Mouse (Mus musculus) gastrocnemius, adult 8-10 months (tissue): Measurements from ENCODE around the gene Bean1. TPM values are rescaled to one million over a fixed set of nuclear protein-coding genes. Genes with fewer than 3 reads are reported as not detected.

Experiments used
- DNase-seq, 2 experiments: peaks; one replicate each; pipeline ENCODE4 v3.0.0; 2022; ENCODE audit warnings: low spot score in 2 of 2
- total RNA-seq, 4 experiments: library from RNA; stranded (reverse); gene quantifications; 2 replicates each; pipeline ENCODE4 v1.2.4; 2022

Gene Bean1
- total RNA-seq, result under 1 TPM in 1 of 4 experiments, not detected in 3; 0.56 TPM

GRCm38 (mm10) chr8:104170118-104171049 is at the start of gene Bean1:
Bean1 (plus strand) TSS chr8:104170442.
- DNase-seq, result no peak

DNA sequence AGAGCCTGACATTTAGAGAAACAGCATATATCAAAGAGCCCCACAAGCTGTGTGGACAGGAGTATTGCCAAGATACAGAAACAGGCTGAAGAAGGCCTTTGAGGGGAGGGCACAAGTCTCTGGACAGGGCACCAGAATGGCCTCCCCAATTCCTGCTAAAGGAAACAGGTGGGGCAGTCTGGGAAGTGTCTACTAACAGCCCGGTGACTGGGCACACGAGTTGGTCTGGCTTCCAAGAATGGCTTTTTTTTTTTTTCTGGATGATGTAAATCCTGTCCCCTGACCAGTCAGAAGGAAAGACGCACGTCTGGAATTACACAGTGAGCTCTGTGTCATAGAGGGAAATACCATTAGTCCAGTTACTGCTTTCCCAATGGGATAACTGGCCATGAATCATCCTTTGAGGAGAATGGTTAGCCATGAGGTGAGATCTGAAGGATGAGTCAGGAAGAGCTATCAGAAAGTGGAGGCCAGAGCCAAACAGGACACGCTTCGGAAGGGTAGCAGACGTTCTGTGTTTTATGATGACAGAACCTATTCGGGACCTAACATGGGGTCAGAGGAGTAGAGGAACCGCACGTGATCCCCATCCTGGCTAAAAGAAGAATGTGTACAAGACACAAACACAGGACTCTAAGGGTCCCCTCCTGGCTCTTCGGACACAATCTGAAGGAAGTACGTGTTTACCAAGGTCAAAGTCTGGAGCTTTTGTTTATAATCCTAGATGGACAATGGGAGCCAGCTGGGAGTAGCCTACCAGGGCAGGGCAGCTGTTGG is 48.4 kb upstream of the Bean1 start:
- no peak for DNase-seq

DNA sequence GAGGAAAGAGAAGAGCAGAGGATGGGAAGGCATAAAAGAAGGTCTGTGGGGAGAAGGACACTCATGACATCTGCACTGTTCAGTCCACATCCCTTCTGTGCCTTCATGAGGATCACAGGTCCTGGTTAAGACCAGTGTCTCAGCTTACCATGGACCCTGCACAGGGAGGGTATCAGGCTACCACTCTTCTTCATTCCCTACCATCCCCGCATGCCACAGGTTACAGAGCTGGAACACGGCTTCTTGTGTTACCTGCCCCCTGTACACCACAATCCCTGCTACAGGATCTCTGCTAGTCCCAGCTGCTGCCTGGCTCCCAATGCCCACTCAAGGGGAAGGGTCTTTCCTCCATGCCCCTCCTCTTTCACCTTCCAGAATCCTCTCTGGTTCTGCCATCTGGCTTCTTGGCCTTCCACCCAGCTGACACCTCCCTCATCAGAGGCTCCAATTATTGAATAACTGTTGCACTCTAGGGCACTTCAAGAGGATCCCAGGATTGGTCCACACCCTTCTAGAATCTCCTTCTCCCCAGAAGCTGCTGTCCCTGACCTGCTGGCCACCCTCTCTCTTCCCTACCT is 47.1 kb upstream of the Bean1 start:
- DNase-seq, result no peak

DNA sequence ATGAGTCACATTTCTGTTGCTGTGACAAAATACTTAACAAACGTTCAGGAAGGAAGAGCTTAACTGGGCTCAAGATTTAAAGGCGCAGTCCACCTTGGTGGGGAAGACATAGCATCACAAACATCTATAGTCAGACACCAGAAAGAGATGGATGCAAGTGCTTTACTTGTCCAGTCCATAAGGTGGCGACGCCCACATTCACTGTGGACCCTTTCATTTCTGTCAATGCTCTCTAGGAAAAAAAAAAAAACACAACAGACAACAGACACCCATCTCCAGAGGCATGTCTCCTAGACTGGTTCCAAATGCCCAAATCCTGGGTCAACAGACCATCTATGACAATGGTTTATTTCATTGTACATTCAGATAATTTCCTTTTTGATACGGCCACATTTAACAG is 45.7 kb upstream of the Bean1 start:
- DNase-seq, result no peak

GRCm38 (mm10) chr8:104127160-104127883 is 42.9 kb upstream of the Bean1 start:
- peak in 1 of 2 experiments; percentile 61 for DNase-seq

DNA sequence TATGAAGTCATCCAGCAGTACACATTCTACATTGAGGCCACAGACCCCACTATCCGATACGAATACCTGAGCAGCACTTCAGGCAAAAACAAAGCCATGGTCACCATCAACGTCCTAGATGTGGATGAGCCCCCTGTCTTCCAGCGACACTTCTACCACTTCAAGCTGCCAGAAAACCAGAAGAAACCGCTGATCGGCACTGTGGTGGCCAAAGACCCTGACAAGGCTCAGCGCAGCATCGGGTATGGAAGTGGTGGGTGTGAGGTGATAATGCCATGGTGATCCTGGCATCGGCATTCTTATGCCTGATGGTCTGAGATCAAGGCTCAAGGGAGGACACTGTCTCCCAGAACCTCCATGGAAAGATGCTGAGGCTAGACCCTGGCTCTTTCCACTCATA is 39.3 kb upstream of the Bean1 start:
- DNase-seq, result no peak

DNA sequence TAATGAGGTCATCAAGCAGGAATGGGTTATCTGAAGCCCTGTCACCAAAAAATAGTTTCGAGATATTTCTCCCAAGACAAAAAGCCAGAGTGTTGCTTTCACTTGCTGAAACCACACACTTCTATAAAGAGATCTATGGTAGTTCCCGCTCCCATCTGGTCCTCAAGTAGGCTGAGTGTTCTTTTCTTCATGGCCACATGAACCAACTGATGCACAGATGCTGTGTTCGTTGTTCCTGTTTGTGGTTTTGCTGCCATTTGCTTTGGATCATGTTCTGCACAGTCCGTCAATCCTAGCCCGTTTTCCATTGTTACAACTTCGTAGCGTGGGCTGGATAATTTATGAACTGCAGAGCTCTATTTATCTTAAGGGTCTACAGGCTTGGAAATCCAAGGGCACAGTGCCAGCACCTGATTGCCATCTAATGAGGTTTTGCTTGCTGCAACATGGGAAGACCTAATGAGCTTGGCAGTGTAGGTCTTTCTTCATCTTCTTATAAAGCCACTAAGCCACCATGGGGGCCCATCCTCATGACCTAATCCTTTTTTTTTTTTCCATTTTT is 38.7 kb upstream of the Bean1 start:
- no peak for DNase-seq

GRCm38 (mm10) chr8:104134521-104134920 is 35.7 kb upstream of the Bean1 start:
- DNase-seq, result no peak

DNA sequence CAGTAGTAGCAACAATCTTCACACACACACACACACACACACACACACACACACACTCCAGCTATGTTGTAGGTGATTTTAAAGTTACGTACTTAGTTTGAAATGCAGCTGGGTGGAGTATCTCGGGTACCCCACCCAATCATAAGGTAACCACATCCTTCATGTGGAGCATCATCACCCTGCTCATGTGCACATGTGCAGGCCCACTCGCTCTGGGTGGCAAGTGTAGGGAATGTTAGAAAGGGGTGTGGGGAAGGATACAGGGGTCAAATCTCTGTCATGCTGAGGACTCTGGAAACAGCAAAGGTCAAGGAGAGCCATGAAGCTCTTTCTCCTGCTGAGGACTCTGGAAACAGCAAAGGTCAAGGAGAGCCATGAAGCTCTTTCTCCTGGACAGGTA is 34.0 kb upstream of the Bean1 start:
- DNase-seq, result no peak

- DNase-seq, result no peak
Measured at GRCm38 (mm10) chr8:104137636-104138035, 32.6 kb upstream of the Bean1 start.

DNA sequence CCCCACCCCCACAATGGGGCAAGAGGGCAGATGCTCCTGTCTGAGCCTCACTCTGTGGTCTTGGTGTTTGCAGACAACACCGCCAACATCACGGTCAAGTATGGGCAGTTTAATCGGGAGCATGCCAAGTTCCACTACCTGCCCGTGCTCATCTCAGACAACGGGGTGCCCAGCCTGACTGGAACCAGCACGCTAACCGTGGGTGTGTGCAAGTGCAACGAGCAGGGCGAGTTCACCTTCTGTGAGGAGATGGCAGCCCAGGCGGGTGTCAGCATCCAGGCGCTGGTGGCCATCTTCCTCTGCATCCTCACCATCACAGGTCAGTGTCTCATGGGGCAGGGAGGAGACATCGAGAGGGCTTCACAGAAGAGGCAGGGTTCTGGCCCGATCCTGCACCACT is 29.6 kb upstream of the Bean1 start:
- DNase-seq, result no peak

DNA sequence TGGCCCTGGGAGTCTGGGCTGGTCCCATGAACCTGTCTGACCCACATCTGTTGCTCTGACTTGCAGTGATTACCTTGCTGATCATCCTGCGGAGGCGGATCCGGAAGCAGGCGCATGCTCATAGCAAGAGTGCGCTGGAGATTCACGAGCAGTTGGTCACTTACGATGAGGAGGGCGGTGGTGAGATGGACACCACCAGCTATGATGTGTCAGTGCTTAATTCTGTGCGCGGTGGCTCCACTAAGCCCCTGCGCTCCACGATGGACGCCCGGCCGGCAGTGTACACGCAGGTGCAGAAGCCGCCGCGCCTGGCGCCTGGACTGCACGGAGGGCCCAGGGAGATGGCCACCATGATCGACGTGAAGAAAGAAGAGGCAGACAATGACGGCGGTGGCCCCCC is 27.8 kb upstream of the Bean1 start:
- DNase-seq, result no peak

DNA sequence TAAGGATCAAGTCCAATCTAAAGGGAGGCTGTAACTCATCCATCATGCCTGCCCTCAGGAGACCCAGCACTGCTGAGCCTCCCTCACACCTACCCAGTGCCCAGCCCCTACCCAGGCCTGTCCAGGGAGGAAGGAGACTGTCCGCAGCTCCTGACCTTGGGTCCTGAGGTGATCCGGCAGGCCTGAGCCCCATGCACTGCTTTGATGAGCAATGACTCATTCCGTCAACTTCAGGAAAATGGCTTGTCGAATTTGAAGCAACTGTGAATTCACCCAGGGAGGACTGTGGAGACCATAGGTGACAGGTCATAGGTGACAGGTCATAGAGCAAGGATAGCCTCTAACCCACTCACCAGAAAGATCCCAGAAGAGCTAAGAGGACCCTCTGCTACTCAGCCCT is 26.9 kb upstream of the Bean1 start:
- DNase-seq, result no peak

DNA sequence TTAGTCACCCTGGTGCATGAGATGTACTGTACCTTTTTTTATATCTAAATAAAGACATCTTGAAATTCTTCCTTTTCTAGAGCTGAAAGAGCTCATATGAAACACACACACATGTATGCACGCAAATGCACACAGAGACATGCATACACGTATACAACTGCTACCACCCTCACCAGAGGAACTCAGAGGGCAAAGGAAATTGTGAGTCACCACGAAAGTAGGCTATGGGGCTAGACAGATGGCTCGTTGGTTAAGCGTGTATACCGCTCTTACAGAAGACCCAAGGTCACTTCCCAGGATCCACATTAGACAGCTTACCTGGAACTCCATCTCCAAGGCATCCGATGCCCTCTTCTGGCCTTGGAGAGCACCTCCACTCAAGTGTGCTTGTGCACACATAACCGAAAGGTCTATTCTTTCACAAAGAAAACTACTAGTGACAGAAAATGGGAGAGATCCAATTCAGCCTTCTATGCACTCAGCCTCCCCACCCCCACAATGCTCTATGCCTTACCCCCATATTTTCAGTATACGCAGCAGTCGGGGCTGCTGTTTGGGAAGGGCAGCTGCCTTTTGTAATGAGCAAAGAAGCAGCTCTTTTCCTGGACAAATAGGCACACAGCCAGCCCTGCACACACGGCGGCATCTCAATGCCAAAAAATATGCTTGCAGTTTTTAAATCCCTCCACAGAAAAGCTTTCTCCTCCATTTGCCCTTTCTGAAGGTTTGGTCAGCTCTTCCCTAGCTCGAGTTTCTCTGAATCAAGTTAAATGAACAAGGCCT is 25.6 kb upstream of the Bean1 start:
- no peak for DNase-seq

DNA sequence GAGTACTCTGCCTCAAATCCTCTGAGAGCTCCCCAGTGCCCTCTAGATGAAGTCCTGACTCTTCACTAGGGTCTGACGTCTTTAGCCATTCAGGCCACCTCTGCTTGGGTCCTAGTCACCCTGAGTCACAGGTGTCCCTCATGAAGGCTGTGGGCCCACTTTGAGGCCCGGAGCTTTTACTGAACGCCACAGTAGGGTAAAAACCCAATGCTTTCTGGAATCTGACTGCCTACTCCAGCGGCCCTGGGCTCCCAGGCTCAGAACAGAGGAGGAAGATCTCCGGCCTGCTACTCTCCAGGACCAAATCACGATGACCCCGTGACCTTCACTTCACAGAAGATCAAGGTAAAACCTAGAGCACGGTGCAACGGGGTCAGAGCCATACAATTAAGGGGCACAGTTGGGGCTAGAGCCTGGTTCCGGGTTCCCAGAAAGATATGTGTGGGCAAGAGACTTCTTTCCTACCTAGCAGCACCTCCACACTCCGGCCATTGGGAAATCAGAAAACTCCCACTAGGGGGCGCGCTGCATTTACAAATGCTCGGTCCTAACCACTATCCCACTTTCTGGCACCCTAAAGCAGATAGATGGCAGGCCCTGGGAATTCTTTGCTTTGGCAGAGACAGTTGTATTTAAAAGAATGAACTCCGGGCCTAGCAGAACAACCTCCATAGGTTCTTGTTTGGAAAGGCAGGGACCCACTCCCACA is 24.1 kb upstream of the Bean1 start:
- peak; percentile 65 to 72 for DNase-seq

GRCm38 (mm10) chr8:104146717-104147494 is 23.3 kb upstream of the Bean1 start:
- DNase-seq, result no peak

- no peak for DNase-seq
Measured at GRCm38 (mm10) chr8:104147947-104148346, 22.3 kb upstream of the Bean1 start.

DNA sequence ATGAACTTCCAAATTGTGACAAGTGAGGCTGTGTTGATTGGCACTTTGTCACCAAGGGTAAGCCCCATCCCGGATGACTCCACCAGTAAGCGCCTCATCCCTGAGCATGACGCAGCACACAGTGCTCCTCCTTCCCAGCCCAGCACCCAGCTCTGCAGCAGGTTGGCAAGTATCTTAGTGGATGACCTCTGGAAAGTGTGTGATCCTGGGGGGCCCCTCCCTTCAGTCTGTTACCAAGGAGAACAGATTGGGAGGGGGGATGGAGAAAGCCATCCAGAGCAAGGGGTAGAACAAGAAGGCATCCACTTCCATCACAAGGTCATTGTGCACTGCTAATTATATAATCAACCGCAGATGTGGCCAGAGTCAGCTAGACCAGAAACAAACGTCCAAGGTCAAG is 9.5 kb upstream of the Bean1 start:
- no peak for DNase-seq

DNA sequence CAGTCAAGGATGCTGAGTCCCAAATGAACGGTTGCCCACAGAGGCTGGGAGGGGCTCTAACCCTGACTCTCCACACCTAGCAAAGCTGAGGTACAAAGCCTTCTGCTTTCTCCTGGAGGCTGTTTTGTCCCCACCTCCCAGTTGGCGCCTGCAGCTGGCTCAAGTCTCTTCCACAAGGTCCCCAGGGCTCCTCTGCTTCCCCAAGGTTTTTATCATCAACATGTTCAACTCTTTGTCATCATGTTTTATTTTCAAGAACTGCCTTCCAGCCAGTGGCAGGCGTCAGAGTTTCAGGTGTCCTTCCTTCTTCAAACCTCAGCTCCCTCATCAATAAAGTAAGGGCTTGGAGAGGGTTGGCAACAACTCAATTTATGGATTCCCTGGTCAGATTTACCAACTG is 781 bp upstream of the Bean1 start:
- no peak for DNase-seq
